Mouse (Mus musculus) cerebellum, adult 11-12 months (tissue): ENCODE results near the gene Smok2b.
"Not testable (repeated sequence)": the region's sequence is repeated elsewhere in the genome, so short reads cannot be mapped to it uniquely, and the experiment has no call there.

Source experiments
- DNase-seq: peaks from one replicate; pipeline ENCODE4 v3.0.0; 2022

Smok2b gene

GRCm38 (mm10) chr17:13229957-13230356 is at the start of gene Smok2b:
TSS of gene Smok2b (plus strand) at chr17:13230257.
- not testable (repeated sequence) for DNase-seq

GRCm38 (mm10) chr17:13180491-13180890 is 49.6 kb upstream of the Smok2b start:
- DNase-seq: not testable (repeated sequence)

DNA sequence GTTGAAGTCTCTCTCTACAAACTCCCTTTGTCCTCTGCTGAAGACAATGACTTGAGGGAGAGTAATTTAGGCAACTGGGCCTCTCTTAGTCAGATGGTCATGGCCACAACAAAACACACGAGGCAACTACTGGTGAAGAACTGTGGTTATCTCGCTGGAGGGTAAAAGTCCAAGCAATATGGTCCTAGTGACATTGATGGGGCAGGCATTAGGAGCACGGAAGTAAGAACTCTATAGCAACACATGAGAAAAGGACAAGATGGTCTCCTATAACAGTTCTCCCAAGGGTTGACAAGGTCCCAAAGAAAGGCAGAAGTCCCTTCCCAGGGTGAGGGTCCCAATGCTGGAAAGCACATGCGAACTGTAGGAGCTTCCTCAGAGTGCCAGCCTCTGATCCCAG is 47.3 kb upstream of the Smok2b start:
- DNase-seq: not testable (repeated sequence)

DNA sequence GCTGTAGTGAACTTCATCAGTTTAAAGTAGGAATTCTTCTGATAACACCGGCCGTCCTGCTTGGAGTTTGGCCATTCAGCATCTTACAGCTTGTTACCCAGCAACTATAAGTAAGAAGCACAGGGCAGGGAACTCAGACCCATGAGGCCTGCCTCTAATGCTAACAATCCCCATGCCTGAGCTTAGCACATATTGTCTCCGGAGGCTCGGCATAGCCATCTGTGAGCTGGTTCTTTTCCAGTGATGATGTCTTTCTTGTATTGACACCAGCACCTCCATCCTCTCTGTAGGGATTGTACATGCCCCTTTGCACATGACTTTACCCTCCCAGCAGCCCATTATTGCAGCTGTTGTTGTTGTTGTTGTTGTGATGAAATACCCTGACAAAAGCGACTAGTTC is 45.5 kb upstream of the Smok2b start:
- DNase-seq: not testable (repeated sequence)

- not testable (repeated sequence) for DNase-seq
These were observed 43.5 kb upstream of the Smok2b start for GRCm38 (mm10) chr17:13186541-13186940.

DNA sequence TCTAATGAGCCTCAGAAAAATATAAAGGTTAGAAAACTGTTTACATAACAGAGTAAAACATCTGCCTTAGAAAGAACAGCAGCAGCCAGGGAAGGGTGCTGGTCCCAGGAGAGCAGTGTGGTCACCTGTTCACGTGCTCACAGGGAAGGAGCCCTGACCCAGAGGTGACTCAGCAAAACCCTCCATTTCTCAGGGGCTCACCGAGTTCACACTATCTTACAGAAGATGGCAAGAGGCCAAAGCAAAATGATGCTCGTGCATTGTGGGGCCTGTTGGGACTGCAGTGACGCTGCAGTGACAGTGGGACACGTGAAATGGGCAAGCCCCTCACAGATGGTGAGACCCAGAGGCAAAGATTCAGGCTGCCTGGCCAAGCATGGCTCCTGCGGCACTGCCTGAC is 42.4 kb upstream of the Smok2b start:
- DNase-seq: not testable (repeated sequence)

- DNase-seq: not testable (repeated sequence)
These were observed 41.2 kb upstream of the Smok2b start for GRCm38 (mm10) chr17:13188846-13189245.

DNA sequence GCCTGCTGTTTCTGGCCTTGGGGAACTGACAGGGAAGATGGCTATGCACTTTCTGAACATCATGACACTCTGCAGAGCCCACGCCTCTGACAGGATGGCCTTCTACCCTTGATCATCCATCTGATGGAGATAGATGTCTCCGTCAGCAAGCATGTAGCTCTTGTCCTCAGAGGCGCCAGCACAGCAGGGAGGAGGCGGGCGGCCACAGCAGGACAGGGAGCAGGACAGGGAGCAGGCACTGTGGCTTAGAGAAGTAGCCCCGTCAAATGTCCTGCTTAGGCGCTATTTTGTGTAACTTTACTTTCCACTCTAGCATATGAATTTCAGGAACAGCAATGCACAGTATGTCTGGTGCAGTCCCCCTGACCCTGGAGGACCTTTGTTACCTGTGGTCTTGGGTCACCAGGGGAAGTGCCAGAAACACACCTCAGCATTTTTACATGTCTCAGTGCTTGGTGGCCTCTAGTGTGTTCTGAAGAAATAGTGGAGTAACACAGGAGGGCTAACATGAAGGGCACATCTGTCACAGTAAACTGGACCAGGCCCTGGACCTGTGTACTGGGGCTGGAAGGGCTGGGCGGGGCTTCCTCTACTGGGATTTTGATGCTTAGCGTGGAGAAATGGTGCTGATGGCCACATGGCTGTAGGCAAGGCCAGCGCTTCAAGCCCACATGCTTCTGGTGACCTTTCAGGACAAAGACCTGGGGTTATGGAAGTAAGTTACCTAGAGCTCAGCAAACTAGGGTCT is 39.0 kb upstream of the Smok2b start:
- not testable (repeated sequence) for DNase-seq

GRCm38 (mm10) chr17:13196486-13196885 is 33.6 kb upstream of the Smok2b start:
- peak; percentile 29 for DNase-seq

DNA sequence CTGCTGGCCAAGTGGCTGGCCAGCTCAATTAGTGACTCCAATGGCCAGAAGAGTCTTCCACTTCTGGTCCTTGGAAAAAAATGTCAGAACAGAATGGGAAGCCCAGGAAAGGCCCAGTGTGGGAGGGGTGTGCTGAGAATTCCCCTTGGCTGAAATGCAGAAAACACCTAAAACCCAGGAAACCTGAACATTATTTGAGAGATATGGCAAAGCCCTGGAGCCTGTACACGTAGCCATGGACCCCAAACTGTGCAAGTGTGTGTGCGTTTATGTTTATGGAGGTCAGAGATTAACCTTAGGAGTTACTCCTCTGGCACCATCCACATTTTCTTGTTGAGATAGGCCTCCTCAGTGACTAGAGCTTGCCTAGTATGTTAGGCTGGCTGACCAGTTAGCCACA is 31.2 kb upstream of the Smok2b start:
- not testable (repeated sequence) for DNase-seq

DNA sequence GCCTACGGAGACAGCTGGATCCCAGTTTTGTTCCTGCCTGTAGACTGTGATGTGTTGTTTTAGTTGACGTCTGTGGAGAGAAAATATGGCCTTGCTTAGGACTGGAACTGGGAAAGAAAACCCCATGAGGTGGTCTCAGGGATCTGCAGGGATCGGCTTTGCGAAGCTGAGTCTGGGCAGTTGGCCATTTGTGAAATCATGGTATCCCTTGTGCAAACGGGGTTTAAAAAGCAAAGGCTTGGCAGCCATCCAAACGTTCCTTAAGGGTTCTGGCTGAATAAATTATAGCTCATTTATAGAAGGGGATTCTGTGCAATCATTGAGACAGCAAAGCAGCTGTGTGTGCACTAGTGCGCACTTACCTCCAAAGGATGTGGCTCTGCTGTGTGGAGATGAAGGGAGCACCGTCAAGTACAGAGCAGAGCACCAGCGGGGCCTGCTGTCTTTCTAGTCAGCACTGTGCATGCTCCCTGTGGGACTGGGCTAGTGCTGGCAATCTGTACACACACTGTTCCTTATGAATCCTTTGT is 30.1 kb upstream of the Smok2b start:
- DNase-seq: not testable (repeated sequence)

DNA sequence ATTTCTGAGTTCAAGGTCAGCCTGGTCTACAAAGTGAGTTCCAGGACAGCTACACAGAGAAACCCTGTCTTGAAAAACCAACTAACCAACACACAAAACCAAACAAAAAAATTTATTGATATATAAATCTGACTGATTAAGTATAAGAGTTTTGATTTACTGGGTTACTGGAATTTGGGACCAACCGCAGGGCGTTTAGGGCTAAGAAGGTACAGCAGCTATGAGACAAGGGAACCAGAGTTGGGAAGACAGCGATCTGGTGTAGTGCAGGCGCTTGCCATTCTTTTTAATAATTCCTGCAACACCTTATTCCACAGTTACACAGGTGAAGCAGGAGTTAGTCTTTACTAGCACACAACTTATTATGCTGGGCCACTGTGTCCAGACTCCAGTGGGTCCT is 28.5 kb upstream of the Smok2b start:
- DNase-seq: not testable (repeated sequence)

DNA sequence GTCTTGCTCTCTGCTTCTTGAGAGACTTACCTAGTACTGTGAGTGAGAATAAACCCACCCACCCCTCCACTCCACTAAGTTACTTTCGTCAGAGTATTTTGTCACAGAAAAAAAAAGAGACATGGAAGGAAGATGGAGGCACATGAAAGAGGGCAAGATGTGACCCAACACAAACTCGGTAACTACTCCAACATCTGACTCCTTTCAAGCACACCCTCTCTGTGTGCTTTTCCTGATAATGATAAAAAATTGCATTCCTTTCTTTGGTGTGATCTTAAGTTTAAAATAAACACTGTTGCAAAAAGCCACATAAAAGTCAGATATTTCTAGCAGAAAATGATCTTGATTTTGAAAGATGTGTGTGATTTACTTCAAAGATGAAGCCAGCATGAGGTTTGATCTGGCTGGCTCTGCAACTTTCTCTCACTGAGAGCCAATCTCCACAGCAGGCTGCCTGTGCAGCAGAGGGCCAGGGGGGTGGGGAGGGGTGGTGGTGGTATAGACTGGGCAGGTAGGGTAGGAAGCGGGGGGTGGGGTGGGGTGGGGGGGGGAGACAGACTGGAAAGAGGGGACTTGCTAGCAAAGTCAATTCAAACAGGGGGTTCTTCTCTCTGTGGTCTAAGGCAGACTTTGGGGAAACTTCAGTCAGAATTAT is 27.5 kb upstream of the Smok2b start:
- DNase-seq: not testable (repeated sequence)

- not testable (repeated sequence) for DNase-seq
These were observed 24.8 kb upstream of the Smok2b start for GRCm38 (mm10) chr17:13205247-13205646.

GRCm38 (mm10) chr17:13206491-13206890 is 23.6 kb upstream of the Smok2b start:
- DNase-seq: no peak

GRCm38 (mm10) chr17:13208460-13208859 is 21.6 kb upstream of the Smok2b start:
- not testable (repeated sequence) for DNase-seq

DNA sequence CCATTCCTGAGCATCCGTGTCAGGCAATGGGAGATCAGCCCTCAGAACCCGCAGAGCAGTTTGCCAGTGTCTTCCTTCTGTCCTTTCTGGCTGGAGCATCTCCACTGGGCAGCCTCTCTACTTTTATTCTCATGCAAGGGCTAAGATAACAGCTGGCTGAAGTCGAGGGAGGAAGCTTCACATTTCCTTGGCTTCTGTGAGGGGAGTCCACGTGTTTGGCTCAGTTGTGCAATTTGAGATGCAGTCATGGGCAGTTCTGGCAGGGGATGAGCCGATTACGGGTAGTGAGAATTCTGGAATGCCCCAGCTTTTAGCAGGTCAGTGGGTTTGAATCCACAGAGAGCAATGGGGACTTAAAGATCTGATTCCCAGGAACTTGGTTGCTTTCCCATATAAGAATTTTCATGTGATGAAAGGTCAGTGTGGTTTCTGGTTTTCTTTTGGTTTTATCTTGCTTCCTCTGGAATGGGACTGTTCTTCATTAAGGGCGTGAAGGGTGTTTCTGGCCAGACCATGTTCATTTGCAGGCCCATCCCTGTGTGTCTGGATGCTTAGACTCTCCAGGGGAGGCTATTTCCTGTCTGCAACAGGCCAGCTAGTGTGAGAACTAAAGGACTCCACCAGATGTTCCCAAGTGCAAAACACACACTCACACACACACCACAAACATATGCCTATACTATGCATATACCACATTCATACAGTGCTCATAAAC is 17.8 kb upstream of the Smok2b start:
- DNase-seq: no peak

DNA sequence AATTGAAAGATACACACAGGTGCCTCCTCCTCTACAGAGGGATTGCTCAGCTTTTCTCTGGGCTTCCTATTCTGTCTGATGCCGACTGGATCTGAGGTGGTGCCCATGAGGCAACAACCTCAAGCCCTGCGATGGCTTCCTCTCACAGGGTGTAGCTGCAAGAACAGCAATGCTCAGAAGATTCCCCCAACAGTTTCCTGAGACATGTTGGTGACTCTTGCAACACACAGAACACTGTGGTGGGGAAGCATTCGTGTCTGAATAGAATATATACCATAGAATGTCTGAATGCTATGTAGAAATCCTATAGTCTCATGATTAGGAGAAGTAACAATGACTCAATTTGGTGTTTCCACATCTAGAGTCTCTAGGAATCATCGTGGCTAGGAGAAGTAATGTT is 15.9 kb upstream of the Smok2b start:
- no peak for DNase-seq

DNA sequence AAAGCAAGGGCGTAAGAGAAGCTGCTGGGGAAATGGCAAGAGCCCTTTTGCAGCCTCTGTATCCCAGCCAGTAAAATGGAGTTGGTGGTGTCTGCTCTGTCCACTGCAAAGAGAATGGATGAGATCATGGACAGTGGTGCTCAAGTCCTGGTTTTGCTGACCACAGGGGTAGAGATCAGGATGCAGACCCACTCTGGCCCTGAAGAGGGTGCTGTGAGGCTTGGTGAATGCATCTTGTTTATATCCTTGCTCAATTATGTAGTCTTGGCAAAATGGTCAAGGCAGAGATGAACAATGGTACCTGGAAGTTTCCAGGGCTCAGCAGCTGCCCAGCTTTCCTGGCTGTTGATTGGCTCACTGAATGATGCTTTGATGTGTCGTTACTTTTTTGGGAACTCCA is 14.5 kb upstream of the Smok2b start:
- no peak for DNase-seq

DNA sequence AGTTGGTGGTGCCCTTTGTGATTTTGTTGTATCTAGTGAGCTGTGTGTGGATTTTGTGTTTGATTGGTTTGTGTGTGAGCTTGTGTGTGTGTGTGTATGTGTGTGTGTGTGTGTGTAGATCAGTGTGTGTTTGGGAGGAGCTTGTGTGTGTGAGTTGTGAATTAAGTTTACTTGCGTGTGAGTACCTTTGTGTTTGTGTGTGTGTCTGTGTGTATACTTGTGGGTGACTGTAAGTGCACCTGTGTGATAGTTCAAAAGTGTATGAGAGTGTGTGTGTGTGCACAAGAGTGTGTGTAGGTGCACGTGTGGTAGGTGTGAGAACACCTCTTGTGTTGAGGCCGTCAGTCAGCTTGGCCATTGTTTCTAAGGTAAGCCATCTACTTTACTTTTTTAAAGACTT is 9.2 kb upstream of the Smok2b start, which contains the start of gene Smok2a:
Smok2a (plus strand) TSS at position 301 of the 400 bp plus-strand sequence.
- DNase-seq: no peak

DNA sequence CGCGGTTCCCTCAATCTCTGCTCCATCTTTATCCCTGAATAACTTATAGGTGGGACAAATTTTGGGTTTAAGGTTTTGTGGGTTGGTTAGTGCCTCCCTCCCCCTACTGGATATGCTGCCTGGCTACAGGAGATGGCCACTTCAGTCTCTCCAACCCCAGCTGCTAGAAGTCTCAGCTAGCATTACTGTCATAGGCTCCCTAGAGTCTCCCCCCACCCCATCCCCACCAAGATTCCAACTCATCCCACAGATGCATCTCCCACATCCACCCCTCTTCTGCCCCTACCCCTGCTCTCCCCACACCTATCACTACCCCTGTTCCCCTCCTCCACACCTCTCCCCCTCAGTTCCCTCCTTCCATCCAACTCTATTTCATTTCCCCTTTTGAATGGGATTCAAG is 8.1 kb upstream of the Smok2b start:
- DNase-seq: not testable (repeated sequence)

- not testable (repeated sequence) for DNase-seq
These were observed 9.4 kb downstream of the Smok2b start for GRCm38 (mm10) chr17:13239461-13239860.
